Comparison of ENCODE assay signal across 9 mouse cellular contexts in the genomic region with DNA sequence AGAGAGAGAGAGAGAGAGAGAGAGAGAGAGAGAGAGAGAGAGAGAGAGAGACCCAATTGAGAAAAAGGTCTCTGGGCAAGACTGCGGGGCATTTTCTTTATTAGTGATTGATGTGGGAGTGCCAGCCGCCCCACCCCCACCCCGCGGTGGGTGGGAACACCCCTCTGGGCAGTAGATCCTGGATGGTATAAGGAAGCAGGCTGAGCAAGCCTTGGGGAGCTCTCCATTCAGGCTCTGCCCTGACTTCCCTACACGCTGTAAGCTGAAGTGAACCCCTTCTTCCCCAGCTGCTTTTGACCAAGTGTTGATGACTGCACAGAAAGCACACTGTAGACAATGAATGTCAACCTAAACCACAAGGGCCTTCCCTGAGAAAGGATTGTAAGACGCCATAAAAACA. TPM values are rescaled to one million over a fixed set of nuclear protein-coding genes. Genes with fewer than 3 reads are reported as not detected.
DNase-seq lines count a peak whose midpoint lies in the region; ATAC-seq and TF ChIP-seq lines count a peak whose summit lies in the region.
"Had no signal": no experiment of that assay in that cellular context is flagged by ENCODE, and none has a peak within 500 bp of the region (broad histone marks: within the 10 kb centered on the region; RNA-seq: fewer than 3 reads in every experiment).

No protein-coding gene starts in this region.

- H3K9me3 ChIP-seq in forebrain, postnatal 0 days (ENCODE audit: low read length), result no peaks in the 10 kb centered on the region
- H3K9me3 ChIP-seq in forebrain, embryonic 16.5 days (ENCODE audit: control insufficient read depth, low read length), result 0 out of 2 replicates have a peak, but pooled peaks cover 2% of the 10 kb centered on the region
- H3K9me3 ChIP-seq in MEL (replicated peaks; ENCODE audit: insufficient read depth, low read length), result no peaks in the 10 kb centered on the region
- no peaks in the 10 kb centered on the region for H3K9me3 ChIP-seq in hindbrain, embryonic 14.5 days (ENCODE audit: control insufficient read depth, low read length)
- no peaks in the 10 kb centered on the region for H3K9me3 ChIP-seq in midbrain, postnatal 0 days (ENCODE audit: low read length)
- H3K9me3 ChIP-seq: heart, embryonic 10.5 days had no signal

- TF ChIP-seq CTCF in forebrain, postnatal 0 days (IDR thresholded peaks at IDR 0.05; ENCODE audit: low read depth), result no peak
- no peak for TF ChIP-seq CTCF in MEL (IDR thresholded peaks at IDR 0.05 in 2 of 3, conservative IDR thresholded peaks at IDR 0.05 in 1 of 3; ENCODE audit: control insufficient read depth in 1 of 3, insufficient read depth in 1 of 3, low read depth in 2 of 3, low read length in 3 of 3, poor library complexity in 1 of 3, severe bottlenecking in 1 of 3)
- no peak for TF ChIP-seq CTCF in midbrain, postnatal 0 days (IDR thresholded peaks at IDR 0.05)
- TF ChIP-seq CTCF in gastrocnemius, adult 2 months (IDR thresholded peaks at IDR 0.05), result no peak

- TF ChIP-seq POLR2A in MEL (IDR thresholded peaks at IDR 0.05; ENCODE audit: control insufficient read depth in 1 of 2, insufficient read depth in 1 of 2, low read depth in 1 of 2, low read length in 2 of 2, poor library complexity in 1 of 2), result no peak

- no peak overlapping the region for H3K9ac ChIP-seq in forebrain, postnatal 0 days
- H3K9ac ChIP-seq in forebrain, embryonic 16.5 days (replicated peaks; ENCODE audit: low read depth, low read length), result no peak overlapping the region
- no peak overlapping the region for H3K9ac ChIP-seq in MEL (ENCODE audit: control insufficient read depth, low read depth, low read length, poor library complexity, severe bottlenecking)
- no peak overlapping the region for H3K9ac ChIP-seq in hindbrain, embryonic 14.5 days
- H3K9ac ChIP-seq in midbrain, postnatal 0 days (replicated peaks; ENCODE audit: low read length, poor library complexity, severe bottlenecking), result no peak overlapping the region

- no peak overlapping the region for H3K27ac ChIP-seq in forebrain, postnatal 0 days (ENCODE audit: low read depth, low read length)
- H3K27ac ChIP-seq in forebrain, embryonic 16.5 days (ENCODE audit: low read length), result no peak overlapping the region
- no peak overlapping the region for H3K27ac ChIP-seq in MEL (ENCODE audit: control insufficient read depth, low read depth, low read length)
- no peak overlapping the region for H3K27ac ChIP-seq in hindbrain, embryonic 14.5 days
- no peak overlapping the region for H3K27ac ChIP-seq in midbrain, postnatal 0 days (ENCODE audit: low read depth, low read length)
- no peak overlapping the region for H3K27ac ChIP-seq in gastrocnemius, adult 2 months

- no peak for DNase-seq in forebrain, postnatal 0 days
- DNase-seq in MEL (ENCODE audit: low read depth, low spot score) (peak; percentile 55), liver (no peak)
- DNase-seq in hindbrain, embryonic 14.5 days (ENCODE audit: low spot score), result no peak
- no peak for DNase-seq in midbrain, postnatal 0 days (ENCODE audit: low spot score)
- no peak for DNase-seq in spleen, adult 12 weeks (ENCODE audit: low spot score)
- no peak for DNase-seq in gastrocnemius, adult 2 months

- H3K79me2 ChIP-seq in MEL (ENCODE audit: control insufficient read depth, insufficient read depth, low read length, poor library complexity), result no peaks in the 10 kb centered on the region; the same call in 1 of the 2 replicates

- H3K27me3 ChIP-seq in forebrain, postnatal 0 days (ENCODE audit: insufficient read depth, low read length), result no peaks in the 10 kb centered on the region
- peaks cover 7% of the 10 kb centered on the region; the same call in 1 of the 2 replicates for H3K27me3 ChIP-seq in forebrain, embryonic 16.5 days (replicated peaks; ENCODE audit: control insufficient read depth, insufficient read depth, low read length)
- H3K27me3 ChIP-seq in MEL (ENCODE audit: control insufficient read depth in 1 of 2, insufficient read depth in 2 of 2, low read length in 2 of 2), result no peaks in the 10 kb centered on the region
- no peaks in the 10 kb centered on the region for H3K27me3 ChIP-seq in hindbrain, embryonic 14.5 days (ENCODE audit: control insufficient read depth, insufficient read depth, low read length)
- H3K27me3 ChIP-seq in midbrain, postnatal 0 days (ENCODE audit: insufficient read depth, low read length), result no peaks in the 10 kb centered on the region; the same call in 1 of the 2 replicates

- intact Hi-C loops in gastrocnemius, adult 2 months (cut with DNase I), result loop anchor here (5.0 kb wide), 1 partner anchor 37 kb away; no protein-coding TSS in a partner anchor

- no peak for TF ChIP-seq RAD21 in MEL (IDR thresholded peaks at IDR 0.05; ENCODE audit: low read depth, low read length)

- no peaks in the 10 kb centered on the region for H3K36me3 ChIP-seq in forebrain, postnatal 0 days (ENCODE audit: insufficient read depth)
- H3K36me3 ChIP-seq in forebrain, embryonic 16.5 days (ENCODE audit: control insufficient read depth, insufficient read depth), result no peaks in the 10 kb centered on the region
- peaks cover 0 to 23% of the 10 kb centered on the region in 2 experiments; a peak in 2 of 4 replicates for H3K36me3 ChIP-seq in MEL (ENCODE audit: control insufficient read depth in 1 of 2, insufficient read depth in 2 of 2, low read length in 2 of 2)
- H3K36me3 ChIP-seq in hindbrain, embryonic 14.5 days (replicated peaks; ENCODE audit: control insufficient read depth, insufficient read depth), result no peaks in the 10 kb centered on the region
- H3K36me3 ChIP-seq in midbrain, postnatal 0 days (ENCODE audit: insufficient read depth, low read length), result no peaks in the 10 kb centered on the region
- H3K36me3 ChIP-seq: heart, embryonic 10.5 days had no signal

- peak overlapping the region; percentile 97 for H3K4me2 ChIP-seq in forebrain, postnatal 0 days (ENCODE audit: low read depth)
- no peak overlapping the region; the same call in 1 of the 2 replicates for H3K4me2 ChIP-seq in forebrain, embryonic 16.5 days (ENCODE audit: low read length)
- H3K4me2 ChIP-seq in hindbrain, embryonic 14.5 days (replicated peaks), result peak overlapping the region; percentile 99; the same call in 1 of the 2 replicates
- H3K4me2 ChIP-seq in midbrain, postnatal 0 days (ENCODE audit: low read depth, low read length, poor library complexity, severe bottlenecking), result peak overlapping the region; percentile 94

- peaks cover 7% of the 10 kb centered on the region; the same call in 1 of the 2 replicates for H3K4me1 ChIP-seq in forebrain, postnatal 0 days (ENCODE audit: insufficient read depth)
- peaks cover 19% of the 10 kb centered on the region for H3K4me1 ChIP-seq in forebrain, embryonic 16.5 days (replicated peaks; ENCODE audit: control insufficient read depth, insufficient read depth, low read length)
- H3K4me1 ChIP-seq in MEL (ENCODE audit: control insufficient read depth in 1 of 2, insufficient read depth in 2 of 2, low read length in 2 of 2), result peaks cover 7 to 17% of the 10 kb centered on the region in 2 experiments; a peak in 3 of 4 replicates
- H3K4me1 ChIP-seq in hindbrain, embryonic 14.5 days (replicated peaks; ENCODE audit: control insufficient read depth, insufficient read depth, low read length), result peaks cover 7% of the 10 kb centered on the region; the same call in 1 of the 2 replicates
- no peaks in the 10 kb centered on the region for H3K4me1 ChIP-seq in midbrain, postnatal 0 days (ENCODE audit: insufficient read depth, low read length)

- no peak for ATAC-seq in forebrain, postnatal 0 days
- ATAC-seq in forebrain, embryonic 16.5 days, result no peak
- ATAC-seq in hindbrain, embryonic 14.5 days (ENCODE audit: low FRiP score), result no peak
- ATAC-seq in midbrain, postnatal 0 days (ENCODE audit: low FRiP score), result no peak

- peak overlapping the region; percentile 59; the same call in 1 of the 2 replicates for H3K4me3 ChIP-seq in forebrain, postnatal 0 days (ENCODE audit: low read depth, low read length)
- H3K4me3 ChIP-seq in forebrain, embryonic 16.5 days (replicated peaks; ENCODE audit: low read length), result no peak overlapping the region
- H3K4me3 ChIP-seq in MEL (ENCODE audit: control insufficient read depth in 1 of 2, insufficient read depth in 1 of 2, low read depth in 2 of 2, low read length in 2 of 2), result no peak overlapping the region
- no peak overlapping the region for H3K4me3 ChIP-seq in hindbrain, embryonic 14.5 days (replicated peaks; ENCODE audit: low read length)
- 0 out of 2 replicates have a peak overlapping the region, but pooled peaks have one; percentile 78 for H3K4me3 ChIP-seq in midbrain, postnatal 0 days (ENCODE audit: low read depth, low read length)
- no peak overlapping the region for H3K4me3 ChIP-seq in gastrocnemius, adult 2 months

- 31% methylated on average over 6 of the region's 6 CpGs for WGBS in forebrain, postnatal 0 days
- 23% methylated on average over 6 of the region's 6 CpGs for WGBS in forebrain, embryonic 16.5 days
- WGBS in hindbrain, embryonic 14.5 days, result 26% methylated on average over 6 of the region's 6 CpGs
- 28% methylated on average over 6 of the region's 6 CpGs for WGBS in midbrain, postnatal 0 days

- TF ChIP-seq EP300 in MEL (IDR thresholded peaks at IDR 0.05; ENCODE audit: low read depth in 1 of 2, low read length in 2 of 2), result no peak

TF ChIP-seq in MEL, 35 proteins besides CTCF, POLR2A, EP300 and RAD21:
- TF ChIP-seq JUND (IDR thresholded peaks at IDR 0.05; ENCODE audit: low read depth, low read length), result peak; percentile 75; the same call in 1 of the 2 replicates
- TF ChIP-seq ETS1 (IDR thresholded peaks at IDR 0.05; ENCODE audit: low read depth, low read length), result no peak
- TF ChIP-seq MAX (IDR thresholded peaks at IDR 0.05; ENCODE audit: low read length), result 0 out of 2 replicates have a peak, but pooled peaks have one; percentile 32
- TF ChIP-seq ZKSCAN1 (IDR thresholded peaks at IDR 0.05; ENCODE audit: low read depth, low read length), result no peak
- TF ChIP-seq BHLHE40 (IDR thresholded peaks at IDR 0.05; ENCODE audit: borderline replicate concordance, low read depth, low read length), result no peak
- TF ChIP-seq POLR2AphosphoS5 (IDR thresholded peaks at IDR 0.05; ENCODE audit: borderline replicate concordance, low read depth, low read length), result no peak
TF ChIP-seq in MEL: peak in this region for 2.

RNA-seq across cellular contexts. Expression of a gene that starts 0.6 kb away (rescaled TPM):
- total RNA-seq in forebrain, postnatal 0 days (2014; rRNA removed), result 59.2 and 72.0 TPM in 2 replicates
- polyA plus RNA-seq in forebrain, postnatal 0 days (2015; fragmentation: Nextera tagmentation; extraction: Ambion mirVana), result 51.8 and 58.0 TPM in 2 replicates
- 74.3 and 79.0 TPM in 2 replicates for polyA plus RNA-seq in forebrain, embryonic 16.5 days (2015; fragmentation: Nextera tagmentation; extraction: Ambion mirVana)
- 17.5 and 18.1 TPM in 2 replicates for total RNA-seq in MEL (2012; rRNA removed)
- 10 to 100 TPM in 1 of 2 experiments, not detected in 1; 21.5 TPM for polyA plus RNA-seq in MEL (2012; ENCODE audit: insufficient read depth in 1 of 2, insufficient read length in 2 of 2, low read depth in 1 of 2, low replicate concordance in 2 of 2, missing spikeins in 1 of 2)
- polyA plus RNA-seq in hindbrain, embryonic 14.5 days (2014; fragmentation: Nextera tagmentation; extraction: Ambion mirVana), result 37.9 and 38.4 TPM in 2 replicates
- 43.7 and 58.5 TPM in 2 replicates for total RNA-seq in midbrain, postnatal 0 days (2014; rRNA removed)
- polyA plus RNA-seq in midbrain, postnatal 0 days (2015; fragmentation: Nextera tagmentation; extraction: Ambion mirVana), result 36.0 and 40.7 TPM in 2 replicates
- 10 to 100 TPM; 16.7 to 25.6 TPM for total RNA-seq in gastrocnemius, adult 2 months (2021)

Comparison
In these comparisons a context has a peak if more than half of its experiments do, and no peak if none do; other contexts are left out.
1. H3K4me3 ChIP-seq: peak in forebrain, postnatal 0 days (single experiment) and midbrain, postnatal 0 days (single experiment); none in forebrain, embryonic 16.5 days (single experiment), MEL (0 of 2), hindbrain, embryonic 14.5 days (single experiment) and gastrocnemius, adult 2 months (single experiment).